Mouse (Mus musculus) liver, adult (tissue): ENCODE results near the gene Clpp.

ENCODE experiments used
- GATA4 ChIP-seq: IDR thresholded peaks from 2 replicates; pipeline ENCODE4 v1.6.1; 2014; ENCODE audit warnings: mild to moderate bottlenecking, low read length; ENCODE audit not compliant: insufficient replicate concordance

The Clpp gene

GRCm38 (mm10) chr17:57003994-57004393 lies 13.9 kb downstream of the Clpp start:
- no peak for TF ChIP-seq GATA4

GRCm38 (mm10) chr17:57007137-57007905 lies 17.2 kb downstream of the Clpp start:
- no peak for TF ChIP-seq GATA4

GRCm38 (mm10) chr17:57010911-57011235 lies 20.8 kb downstream of the Clpp start:
- TF ChIP-seq GATA4 = no peak

- no peak for TF ChIP-seq GATA4
Measured at GRCm38 (mm10) chr17:57011236-57012141, 21.4 kb downstream of the Clpp start, which contains the start of the genes Gtf2f1 and Gm17949. Gtf2f1 (minus strand) TSS chr17:57011288. Gm17949 (plus strand) TSS chr17:57011469.

GRCm38 (mm10) chr17:57012245-57012795 lies 22.2 kb downstream of the Clpp start:
- TF ChIP-seq GATA4 = no peak

GRCm38 (mm10) chr17:57019693-57020092 lies 29.6 kb downstream of the Clpp start:
- TF ChIP-seq GATA4 = no peak

- no peak for TF ChIP-seq GATA4
Measured at GRCm38 (mm10) chr17:57020960-57021359, 30.9 kb downstream of the Clpp start.

- no peak for TF ChIP-seq GATA4
Measured at GRCm38 (mm10) chr17:57027471-57027870, 37.4 kb downstream of the Clpp start.

GRCm38 (mm10) chr17:57029691-57030090 lies 39.6 kb downstream of the Clpp start:
- TF ChIP-seq GATA4 = no peak

GRCm38 (mm10) chr17:57030931-57031660 lies 41.0 kb downstream of the Clpp start, which contains the start of gene Khsrp:
Khsrp (minus strand) TSS chr17:57031522.
- TF ChIP-seq GATA4 = no peak

GRCm38 (mm10) chr17:57031661-57032420 lies 41.7 kb downstream of the Clpp start:
- TF ChIP-seq GATA4 = peak; percentile 48; the same call in 1 of the 2 replicates

GRCm38 (mm10) chr17:57032854-57033253 lies 42.7 kb downstream of the Clpp start:
- TF ChIP-seq GATA4 = no peak

GRCm38 (mm10) chr17:57038978-57039377 lies 48.9 kb downstream of the Clpp start:
- TF ChIP-seq GATA4 = no peak

- TF ChIP-seq GATA4 = no peak
Measured at GRCm38 (mm10) chr17:57041554-57041953, 51.4 kb downstream of the Clpp start, which contains the start of gene Slc25a41. Slc25a41 (minus strand) TSS chr17:57041654.
